Mouse (Mus musculus) thymus, postnatal 25 days (tissue): ENCODE data around the gene Arhgap1.

ENCODE experiments used
- DNase-seq: peaks from one replicate; pipeline ENCODE4 v3.0.0; 2022

Gene Arhgap1

GRCm38 (mm10) chr2:91650360-91650995 is 818 bp downstream of the Arhgap1 start:
- no peak for DNase-seq

GRCm38 (mm10) chr2:91651458-91652258 is 2.0 kb downstream of the Arhgap1 start:
- DNase-seq, result no peak

GRCm38 (mm10) chr2:91652863-91653262 is 3.2 kb downstream of the Arhgap1 start:
- DNase-seq, result no peak

- no peak for DNase-seq
Observed at GRCm38 (mm10) chr2:91655388-91655787, 5.7 kb downstream of the Arhgap1 start.

GRCm38 (mm10) chr2:91655827-91656226 is 6.2 kb downstream of the Arhgap1 start:
- DNase-seq, result no peak

- no peak for DNase-seq
Observed at GRCm38 (mm10) chr2:91656774-91657173, 7.1 kb downstream of the Arhgap1 start.

GRCm38 (mm10) chr2:91659657-91660056 is 10.0 kb downstream of the Arhgap1 start:
- DNase-seq, result no peak

GRCm38 (mm10) chr2:91660981-91661380 is 11.3 kb downstream of the Arhgap1 start:
- no peak for DNase-seq

- DNase-seq, result no peak
Observed at GRCm38 (mm10) chr2:91664780-91665179, 15.1 kb downstream of the Arhgap1 start.

- no peak for DNase-seq
Observed at GRCm38 (mm10) chr2:91666386-91666910, 16.8 kb downstream of the Arhgap1 start.

- DNase-seq, result no peak
Observed at GRCm38 (mm10) chr2:91667747-91668146, 18.1 kb downstream of the Arhgap1 start.

GRCm38 (mm10) chr2:91669326-91669725 is 19.7 kb downstream of the Arhgap1 start:
- DNase-seq, result no peak

- DNase-seq, result no peak
Observed at GRCm38 (mm10) chr2:91670038-91670437, 20.4 kb downstream of the Arhgap1 start.

GRCm38 (mm10) chr2:91673587-91673986 is 23.9 kb downstream of the Arhgap1 start:
- no peak for DNase-seq

GRCm38 (mm10) chr2:91674895-91675294 is 25.2 kb downstream of the Arhgap1 start:
- no peak for DNase-seq

- no peak for DNase-seq
Observed at GRCm38 (mm10) chr2:91676420-91676819, 26.8 kb downstream of the Arhgap1 start.

- DNase-seq, result no peak
Observed at GRCm38 (mm10) chr2:91676961-91677360, 27.3 kb downstream of the Arhgap1 start.

GRCm38 (mm10) chr2:91682850-91683249 is 33.2 kb downstream of the Arhgap1 start:
- DNase-seq, result peak; percentile 16

GRCm38 (mm10) chr2:91683919-91684318 is 34.3 kb downstream of the Arhgap1 start:
- DNase-seq, result no peak

- DNase-seq, result no peak
Observed at GRCm38 (mm10) chr2:91689452-91689851, 39.8 kb downstream of the Arhgap1 start.

- DNase-seq, result no peak
Observed at GRCm38 (mm10) chr2:91695436-91696224, 46.0 kb downstream of the Arhgap1 start.

GRCm38 (mm10) chr2:91696225-91696590 is 46.5 kb downstream of the Arhgap1 start:
- DNase-seq, result no peak

GRCm38 (mm10) chr2:91699225-91699624 is 49.6 kb downstream of the Arhgap1 start:
- no peak for DNase-seq
